Mouse (Mus musculus): Measurements from ENCODE around the gene Ralbp1. TPM values are rescaled to one million over a fixed set of nuclear protein-coding genes. Genes with fewer than 3 reads are reported as not detected.

The Ralbp1 gene
- 48.7 and 55.2 TPM in 2 replicates for polyA plus RNA-seq (2014; fragmentation: Nextera tagmentation; extraction: Ambion mirVana)

- peak within 1 kb of the TSS; percentile 94 for H3K4me2 ChIP-seq
- H3K4me3 ChIP-seq (ENCODE audit: low read depth, low read length), result peak within 1 kb of the TSS; percentile 95
- H3K4me1 ChIP-seq (replicated peaks; ENCODE audit: control insufficient read depth, insufficient read depth, low read length), result peaks cover 8% of the 10 kb centered on the region
- DNase-seq (ENCODE audit: low spot score) (no peak), ATAC-seq (replicated peaks; ENCODE audit: low FRiP score) (no peak)
- H3K27ac ChIP-seq (ENCODE audit: low read depth, low read length), result peak within 1 kb of the TSS; percentile 91
- no peaks in the 10 kb centered on the region for H3K36me3 ChIP-seq (ENCODE audit: control insufficient read depth, insufficient read depth, low read length)
- H3K9me3 ChIP-seq (ENCODE audit: control insufficient read depth, low read length), result no peaks in the 10 kb centered on the region
- H3K27me3 ChIP-seq (replicated peaks; ENCODE audit: control insufficient read depth, insufficient read depth, low read length), result no peaks in the 10 kb centered on the region
- 6% methylated on average over 14 of the region's 14 CpGs for WGBS
- H3K9ac ChIP-seq (ENCODE audit: low read depth, low read length), result peak within 1 kb of the TSS; percentile 88
Observed at GRCm38 (mm10) chr17:65885697-65886529, at the start of gene Ralbp1. TSS of gene Ralbp1 (minus strand) at chr17:65885798.

GRCm38 (mm10) chr17:65933741-65934140, 48.1 kb upstream of the Ralbp1 start:
- no peak overlapping the region for H3K4me2 ChIP-seq
- H3K4me1 ChIP-seq (replicated peaks; ENCODE audit: control insufficient read depth, insufficient read depth, low read length), result 0 out of 2 replicates have a peak, but pooled peaks cover 2% of the 10 kb centered on the region
- H3K27me3 ChIP-seq (replicated peaks; ENCODE audit: control insufficient read depth, insufficient read depth, low read length), result no peaks in the 10 kb centered on the region
- no peak overlapping the region for H3K27ac ChIP-seq (ENCODE audit: low read depth, low read length)
- 91% methylated on average over 2 of the region's 2 CpGs for WGBS
- H3K9ac ChIP-seq (ENCODE audit: low read depth, low read length), result no peak overlapping the region
- DNase-seq (ENCODE audit: low spot score) (no peak), ATAC-seq (replicated peaks; ENCODE audit: low FRiP score) (no peak)
- H3K4me3 ChIP-seq (ENCODE audit: low read depth, low read length), result no peak overlapping the region
- peaks cover 14% of the 10 kb centered on the region for H3K36me3 ChIP-seq (ENCODE audit: control insufficient read depth, insufficient read depth, low read length)
- H3K9me3 ChIP-seq (ENCODE audit: control insufficient read depth, low read length), result no peaks in the 10 kb centered on the region

- no peaks in the 10 kb centered on the region for H3K27me3 ChIP-seq (replicated peaks; ENCODE audit: control insufficient read depth, insufficient read depth, low read length)
- H3K36me3 ChIP-seq (ENCODE audit: control insufficient read depth, insufficient read depth, low read length), result peaks cover 10% of the 10 kb centered on the region
- 78% methylated on average over 6 of the region's 6 CpGs for WGBS
- H3K4me1 ChIP-seq (replicated peaks; ENCODE audit: control insufficient read depth, insufficient read depth, low read length), result 0 out of 2 replicates have a peak, but pooled peaks cover 2% of the 10 kb centered on the region
- no peak for DNase-seq (ENCODE audit: low spot score)
- no peak overlapping the region for H3K4me3 ChIP-seq (ENCODE audit: low read depth, low read length)
- no peak overlapping the region for H3K4me2 ChIP-seq
- no peak overlapping the region for H3K9ac ChIP-seq (ENCODE audit: low read depth, low read length)
- H3K27ac ChIP-seq (ENCODE audit: low read depth, low read length), result no peak overlapping the region
- no peaks in the 10 kb centered on the region for H3K9me3 ChIP-seq (ENCODE audit: control insufficient read depth, low read length)
- ATAC-seq (replicated peaks; ENCODE audit: low FRiP score), result no peak
Observed at GRCm38 (mm10) chr17:65931525-65931924, 45.9 kb upstream of the Ralbp1 start.

- Histone ChIP-seq H3K4me2 (no peak overlapping the region), H3K9me3 (ENCODE audit: control insufficient read depth, low read length) (no peaks in the 10 kb centered on the region), H3K4me1 (replicated peaks; ENCODE audit: control insufficient read depth, insufficient read depth, low read length) (0 out of 2 replicates have a peak, but pooled peaks cover 2% of the 10 kb centered on the region), H3K4me3 (ENCODE audit: low read depth, low read length) (no peak overlapping the region), H3K27ac (ENCODE audit: low read depth, low read length) (no peak overlapping the region), H3K36me3 (ENCODE audit: control insufficient read depth, insufficient read depth, low read length) (peaks cover 11% of the 10 kb centered on the region), H3K27me3 (replicated peaks; ENCODE audit: control insufficient read depth, insufficient read depth, low read length) (no peaks in the 10 kb centered on the region), H3K9ac (ENCODE audit: low read depth, low read length) (no peak overlapping the region)
- WGBS, result 81% methylated on average over 6 of the region's 6 CpGs
- ATAC-seq (replicated peaks; ENCODE audit: low FRiP score) (no peak), DNase-seq (ENCODE audit: low spot score) (no peak)
Observed at GRCm38 (mm10) chr17:65930960-65931359, 45.4 kb upstream of the Ralbp1 start.

GRCm38 (mm10) chr17:65930158-65930826, 44.7 kb upstream of the Ralbp1 start:
- no peak overlapping the region for H3K9ac ChIP-seq (ENCODE audit: low read depth, low read length)
- H3K4me3 ChIP-seq (ENCODE audit: low read depth, low read length), result no peak overlapping the region
- no peak overlapping the region for H3K27ac ChIP-seq (ENCODE audit: low read depth, low read length)
- no peaks in the 10 kb centered on the region for H3K9me3 ChIP-seq (ENCODE audit: control insufficient read depth, low read length)
- no peak for ATAC-seq (replicated peaks; ENCODE audit: low FRiP score)
- no peak overlapping the region for H3K4me2 ChIP-seq
- no peak for DNase-seq (ENCODE audit: low spot score)
- H3K4me1 ChIP-seq (replicated peaks; ENCODE audit: control insufficient read depth, insufficient read depth, low read length), result 0 out of 2 replicates have a peak, but pooled peaks cover 2% of the 10 kb centered on the region
- H3K36me3 ChIP-seq (ENCODE audit: control insufficient read depth, insufficient read depth, low read length), result peaks cover 13% of the 10 kb centered on the region
- no peaks in the 10 kb centered on the region for H3K27me3 ChIP-seq (replicated peaks; ENCODE audit: control insufficient read depth, insufficient read depth, low read length)
- 87% methylated on average over 7 of the region's 7 CpGs for WGBS

- Histone ChIP-seq H3K4me2 (no peak overlapping the region), H3K9ac (ENCODE audit: low read depth, low read length) (no peak overlapping the region), H3K4me3 (ENCODE audit: low read depth, low read length) (no peak overlapping the region), H3K36me3 (ENCODE audit: control insufficient read depth, insufficient read depth, low read length) (peaks cover 13% of the 10 kb centered on the region), H3K27ac (ENCODE audit: low read depth, low read length) (no peak overlapping the region), H3K9me3 (ENCODE audit: control insufficient read depth, low read length) (no peaks in the 10 kb centered on the region), H3K27me3 (replicated peaks; ENCODE audit: control insufficient read depth, insufficient read depth, low read length) (no peaks in the 10 kb centered on the region), H3K4me1 (replicated peaks; ENCODE audit: control insufficient read depth, insufficient read depth, low read length) (0 out of 2 replicates have a peak, but pooled peaks cover 2% of the 10 kb centered on the region)
- 82% methylated on average over 22 of the region's 22 CpGs for WGBS
- DNase-seq (ENCODE audit: low spot score), result no peak
- no peak for ATAC-seq (replicated peaks; ENCODE audit: low FRiP score)
Observed at GRCm38 (mm10) chr17:65929319-65929978, 43.9 kb upstream of the Ralbp1 start.

- no peaks in the 10 kb centered on the region for H3K9me3 ChIP-seq (ENCODE audit: control insufficient read depth, low read length)
- H3K27ac ChIP-seq (ENCODE audit: low read depth, low read length), result no peak overlapping the region
- WGBS, result 87% methylated on average over 4 of the region's 4 CpGs
- no peaks in the 10 kb centered on the region for H3K27me3 ChIP-seq (replicated peaks; ENCODE audit: control insufficient read depth, insufficient read depth, low read length)
- H3K4me2 ChIP-seq, result no peak overlapping the region
- no peak overlapping the region for H3K4me3 ChIP-seq (ENCODE audit: low read depth, low read length)
- ATAC-seq (replicated peaks; ENCODE audit: low FRiP score) (no peak), DNase-seq (ENCODE audit: low spot score) (no peak)
- H3K9ac ChIP-seq (ENCODE audit: low read depth, low read length), result no peak overlapping the region
- H3K4me1 ChIP-seq (replicated peaks; ENCODE audit: control insufficient read depth, insufficient read depth, low read length), result 0 out of 2 replicates have a peak, but pooled peaks cover 2% of the 10 kb centered on the region
- peaks cover 13% of the 10 kb centered on the region for H3K36me3 ChIP-seq (ENCODE audit: control insufficient read depth, insufficient read depth, low read length)
Observed at GRCm38 (mm10) chr17:65927077-65927476, 41.5 kb upstream of the Ralbp1 start.

GRCm38 (mm10) chr17:65924218-65924617, 38.6 kb upstream of the Ralbp1 start:
- Histone ChIP-seq H3K9ac (ENCODE audit: low read depth, low read length) (no peak overlapping the region), H3K27me3 (replicated peaks; ENCODE audit: control insufficient read depth, insufficient read depth, low read length) (no peaks in the 10 kb centered on the region), H3K4me3 (ENCODE audit: low read depth, low read length) (no peak overlapping the region), H3K27ac (ENCODE audit: low read depth, low read length) (no peak overlapping the region), H3K4me1 (replicated peaks; ENCODE audit: control insufficient read depth, insufficient read depth, low read length) (peaks cover 3% of the 10 kb centered on the region; the same call in 1 of the 2 replicates), H3K36me3 (ENCODE audit: control insufficient read depth, insufficient read depth, low read length) (peaks cover 12% of the 10 kb centered on the region), H3K9me3 (ENCODE audit: control insufficient read depth, low read length) (no peaks in the 10 kb centered on the region), H3K4me2 (no peak overlapping the region)
- 72% methylated on average over 5 of the region's 5 CpGs for WGBS
- DNase-seq (ENCODE audit: low spot score) (no peak), ATAC-seq (replicated peaks; ENCODE audit: low FRiP score) (no peak)
